Mouse (Mus musculus) spleen, adult 2 months (tissue): ENCODE results near the gene Apoc1.

Source experiments
- CTCF ChIP-seq: fragments of 200-500 bp; IDR thresholded peaks from 2 replicates; pipeline ENCODE4 v1.5.1; 2011; ENCODE audit warnings: mild to moderate bottlenecking, inconsistent platforms; ENCODE audit not compliant: insufficient read depth, insufficient read length, insufficient replicate concordance; ENCODE audit errors: extremely low read depth
- POLR2A ChIP-seq: fragments of 200-500 bp; IDR thresholded peaks from 2 replicates; pipeline ENCODE4 v1.6.1; 2011; ENCODE audit warnings: low read depth, low read length, inconsistent platforms

- TF ChIP-seq CTCF (no peak), POLR2A (no peak)
Observed at GRCm38 (mm10) chr7:19734178-19734666, 41.8 kb upstream of the Apoc1 start.
